Mouse (Mus musculus): ENCODE data around the gene Elob. TPM values are rescaled to one million over a fixed set of nuclear protein-coding genes. Genes with fewer than 3 reads are reported as not detected.

The Elob gene
- total and polyA plus RNA-seq, 2 experiments from 2014 or later: 1,027 to 1,526 TPM

DNA sequence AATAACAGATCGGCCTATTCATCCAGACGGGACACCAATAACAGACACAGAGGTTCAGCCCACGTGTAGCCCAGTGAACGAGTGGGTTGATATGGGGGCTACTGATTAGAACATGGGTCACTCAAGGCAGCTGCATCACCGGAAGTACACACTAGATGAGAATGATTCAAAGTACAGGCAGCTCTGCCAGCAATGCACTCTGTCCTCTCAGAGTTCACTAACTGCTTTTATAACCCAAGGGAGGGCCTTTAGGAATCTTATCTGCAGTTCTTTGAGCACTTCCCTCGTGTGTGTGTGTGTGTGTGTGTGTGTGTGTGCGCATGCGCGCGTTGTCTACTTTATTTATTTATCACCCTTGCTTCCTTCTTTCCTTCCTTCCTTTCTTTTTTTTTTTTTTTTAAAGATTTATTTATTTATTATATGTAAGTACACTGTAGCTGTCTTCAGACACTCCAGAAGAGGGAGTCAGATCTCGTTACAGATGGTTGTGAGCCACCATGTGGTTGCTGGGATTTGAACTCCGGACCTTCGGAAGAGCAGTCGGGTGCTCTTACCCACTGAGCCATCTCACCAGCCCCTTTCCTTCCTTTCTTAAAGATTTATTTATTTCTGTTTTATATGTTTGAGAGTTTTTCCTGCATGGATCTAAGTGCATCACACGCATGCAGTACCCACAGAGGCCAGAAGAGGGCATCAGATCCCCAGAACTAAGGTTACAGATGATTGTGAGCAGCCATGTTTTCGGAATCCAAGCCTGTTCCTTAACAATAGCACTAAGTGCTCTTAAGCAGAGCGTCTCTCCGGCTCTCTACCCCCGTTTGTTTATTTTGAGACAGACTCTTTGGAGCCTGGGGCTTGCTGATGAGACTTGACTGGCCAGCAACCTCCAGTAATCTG is 22.2 kb upstream of the Elob start:
- H3K9me3 ChIP-seq (ENCODE audit: low read length): no peaks in the 10 kb centered on the region
- WGBS: 65% methylated on average over 18 of the region's 19 CpGs
- H3K27me3 ChIP-seq (ENCODE audit: insufficient read depth, low read length): no peaks in the 10 kb centered on the region
- peak; percentile 83 for DNase-seq (ENCODE audit: low spot score)
- H3K4me2 ChIP-seq (ENCODE audit: low read depth, low read length, poor library complexity, severe bottlenecking): no peak overlapping the region
- no peaks in the 10 kb centered on the region for H3K4me1 ChIP-seq (ENCODE audit: insufficient read depth, low read length)
- H3K36me3 ChIP-seq (ENCODE audit: insufficient read depth, low read length): no peaks in the 10 kb centered on the region
- no peak overlapping the region for H3K4me3 ChIP-seq (ENCODE audit: low read depth, low read length)
- H3K27ac ChIP-seq (ENCODE audit: low read depth, low read length): peak overlapping the region; percentile 51
- ATAC-seq (ENCODE audit: low FRiP score): peak; percentile 84
- H3K9ac ChIP-seq (replicated peaks; ENCODE audit: low read length, poor library complexity, severe bottlenecking): no peak overlapping the region
- peak; percentile 87 for TF ChIP-seq CTCF (IDR thresholded peaks at IDR 0.05)

DNA sequence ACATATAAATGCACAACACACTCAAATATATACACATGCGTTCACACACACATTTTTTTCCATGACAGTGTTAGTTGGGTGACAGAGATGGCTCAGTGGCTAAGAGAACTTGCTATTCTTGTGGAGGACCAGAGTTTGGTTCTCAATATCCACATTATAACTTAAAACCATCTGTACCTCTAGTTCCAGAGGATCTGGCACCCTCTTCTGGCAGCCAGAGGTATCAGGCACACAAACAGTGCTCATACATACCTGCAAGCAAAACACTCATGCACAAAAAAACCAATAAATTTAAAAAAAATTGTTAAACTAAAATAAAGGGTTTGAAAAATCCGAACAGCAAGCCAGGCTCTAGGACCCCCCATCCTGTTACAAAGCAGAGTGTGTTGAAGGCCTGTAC is 21.1 kb upstream of the Elob start:
- 53% methylated on average over 2 of the region's 2 CpGs for WGBS
- no peak for ATAC-seq (ENCODE audit: low FRiP score)
- Histone ChIP-seq H3K4me1 (ENCODE audit: insufficient read depth, low read length) (no peaks in the 10 kb centered on the region), H3K27ac (ENCODE audit: low read depth, low read length) (no peak overlapping the region), H3K9ac (replicated peaks; ENCODE audit: low read length, poor library complexity, severe bottlenecking) (no peak overlapping the region), H3K9me3 (ENCODE audit: low read length) (no peaks in the 10 kb centered on the region), H3K4me3 (ENCODE audit: low read depth, low read length) (no peak overlapping the region), H3K27me3 (ENCODE audit: insufficient read depth, low read length) (no peaks in the 10 kb centered on the region), H3K4me2 (ENCODE audit: low read depth, low read length, poor library complexity, severe bottlenecking) (no peak overlapping the region), H3K36me3 (ENCODE audit: insufficient read depth, low read length) (no peaks in the 10 kb centered on the region)
- peak; percentile 41 for TF ChIP-seq CTCF (IDR thresholded peaks at IDR 0.05)
- no peak for DNase-seq (ENCODE audit: low spot score)

DNA sequence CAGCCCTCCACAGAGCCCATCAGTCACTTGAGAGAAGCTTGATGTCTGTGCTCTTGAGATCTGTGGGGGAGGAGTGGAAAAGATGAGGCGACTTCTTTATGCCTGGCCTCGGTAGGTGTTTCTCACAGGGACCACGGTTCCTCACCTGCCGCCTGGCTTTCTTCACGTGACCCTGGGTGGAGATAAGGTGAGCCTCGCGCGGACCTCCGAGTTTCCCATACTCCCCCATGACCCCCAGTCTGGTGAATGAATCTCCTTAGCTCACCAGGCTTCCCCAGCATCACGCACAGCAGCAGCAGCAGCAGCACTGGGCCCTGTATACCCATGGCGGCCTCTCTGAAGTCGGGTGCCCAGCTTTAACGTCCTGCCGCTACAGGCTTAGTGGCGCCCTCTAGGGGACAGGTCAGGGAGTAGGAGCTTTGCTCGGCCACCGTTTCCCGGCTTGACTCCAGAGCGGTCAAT is 14.9 kb upstream of the Elob start, which contains the start of the genes Prss32 and Prss41:
Prss32 (plus strand) TSS at position 44 of the 462 bp plus-strand sequence.
Prss41 (minus strand) TSS at position 361 of the 462 bp plus-strand sequence.
- DNase-seq (ENCODE audit: low spot score): no peak
- peak; percentile 62 for TF ChIP-seq CTCF (IDR thresholded peaks at IDR 0.05)
- Histone ChIP-seq H3K9me3 (ENCODE audit: low read length) (no peaks in the 10 kb centered on the region), H3K4me2 (ENCODE audit: low read depth, low read length, poor library complexity, severe bottlenecking) (no peak within 1 kb of the TSS), H3K9ac (replicated peaks; ENCODE audit: low read length, poor library complexity, severe bottlenecking) (no peak within 1 kb of the TSS), H3K4me3 (ENCODE audit: low read depth, low read length) (no peak within 1 kb of the TSS), H3K36me3 (ENCODE audit: insufficient read depth, low read length) (no peaks in the 10 kb centered on the region), H3K27me3 (ENCODE audit: insufficient read depth, low read length) (no peaks in the 10 kb centered on the region), H3K4me1 (ENCODE audit: insufficient read depth, low read length) (no peaks in the 10 kb centered on the region), H3K27ac (ENCODE audit: low read depth, low read length) (no peak within 1 kb of the TSS)
- 0 out of 2 replicates have a peak, but pooled peaks have one; percentile 47 for ATAC-seq (ENCODE audit: low FRiP score)
- WGBS: 10% methylated on average over 19 of the region's 19 CpGs

DNA sequence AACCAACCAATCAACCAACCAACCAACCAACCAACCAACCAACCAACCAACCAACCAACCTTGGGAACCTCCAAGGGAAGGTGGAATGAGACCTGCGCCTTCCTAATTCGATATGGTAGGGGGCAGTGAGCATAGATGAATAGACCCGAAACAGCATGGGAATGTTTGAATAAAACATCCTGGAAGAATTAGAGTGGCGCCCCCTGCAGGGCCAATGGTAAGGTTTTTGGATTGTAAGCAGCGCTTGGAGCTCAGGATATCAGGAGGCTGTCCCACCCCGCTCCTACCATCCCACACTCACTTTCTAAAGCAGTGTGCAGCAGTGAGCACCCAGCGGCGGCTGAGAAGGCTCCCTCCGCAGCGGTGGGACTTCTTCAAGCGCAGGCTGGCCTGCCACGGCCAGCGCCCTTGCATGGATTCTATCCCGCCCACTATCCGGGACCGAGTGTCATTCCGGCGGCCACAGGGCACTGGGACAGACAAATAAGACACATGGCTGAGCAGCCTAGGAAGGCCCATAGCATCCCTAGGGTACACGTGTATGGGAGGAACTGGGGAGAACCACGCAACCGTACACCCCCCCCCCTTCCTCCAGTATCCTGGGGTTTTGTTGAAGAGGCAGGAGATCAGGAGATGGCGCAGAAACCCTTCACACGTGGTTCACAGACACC is 14.3 kb upstream of the Elob start:
- Histone ChIP-seq H3K9ac (replicated peaks; ENCODE audit: low read length, poor library complexity, severe bottlenecking) (no peak overlapping the region), H3K4me1 (ENCODE audit: insufficient read depth, low read length) (no peaks in the 10 kb centered on the region), H3K27ac (ENCODE audit: low read depth, low read length) (no peak overlapping the region), H3K4me2 (ENCODE audit: low read depth, low read length, poor library complexity, severe bottlenecking) (no peak overlapping the region), H3K4me3 (ENCODE audit: low read depth, low read length) (no peak overlapping the region), H3K27me3 (ENCODE audit: insufficient read depth, low read length) (no peaks in the 10 kb centered on the region), H3K9me3 (ENCODE audit: low read length) (no peaks in the 10 kb centered on the region), H3K36me3 (ENCODE audit: insufficient read depth, low read length) (no peaks in the 10 kb centered on the region)
- peak; percentile 27; the same call in 1 of the 2 replicates for TF ChIP-seq CTCF (IDR thresholded peaks at IDR 0.05)
- ATAC-seq (ENCODE audit: low FRiP score) (no peak), DNase-seq (ENCODE audit: low spot score) (no peak)
- WGBS: 48% methylated on average over 23 of the region's 23 CpGs

DNA sequence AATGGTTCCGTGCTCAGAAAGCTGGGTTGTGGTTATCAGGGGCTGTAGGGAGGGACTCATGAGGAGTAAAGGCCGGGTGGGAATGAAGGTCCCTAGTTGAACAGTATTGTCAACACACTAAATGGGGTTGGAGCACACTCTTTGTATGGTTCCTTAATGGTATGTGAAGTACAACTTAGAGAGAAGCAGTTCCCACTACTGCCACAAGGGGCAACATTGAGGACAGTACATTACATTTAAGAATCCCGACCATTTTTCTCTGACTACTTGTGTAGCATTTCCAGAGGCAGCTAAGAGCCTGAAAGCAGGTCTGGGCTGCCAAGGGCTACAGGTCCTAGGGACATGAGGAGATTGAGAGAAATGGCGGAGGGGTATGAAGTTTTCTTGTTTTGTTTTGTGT is 12.2 kb upstream of the Elob start:
- ATAC-seq (ENCODE audit: low FRiP score) (no peak), DNase-seq (ENCODE audit: low spot score) (peak; percentile 79)
- H3K9ac ChIP-seq (replicated peaks; ENCODE audit: low read length, poor library complexity, severe bottlenecking): no peak overlapping the region

More for the DNA sequence above, 12.2 kb upstream of the Elob start:
- WGBS: 31% methylated on average over 4 of the region's 4 CpGs
- Histone ChIP-seq H3K27me3 (ENCODE audit: insufficient read depth, low read length) (no peaks in the 10 kb centered on the region), H3K4me1 (ENCODE audit: insufficient read depth, low read length) (no peaks in the 10 kb centered on the region), H3K9me3 (ENCODE audit: low read length) (no peaks in the 10 kb centered on the region), H3K4me3 (ENCODE audit: low read depth, low read length) (no peak overlapping the region), H3K27ac (ENCODE audit: low read depth, low read length) (no peak overlapping the region), H3K36me3 (ENCODE audit: insufficient read depth, low read length) (no peaks in the 10 kb centered on the region), H3K4me2 (ENCODE audit: low read depth, low read length, poor library complexity, severe bottlenecking) (no peak overlapping the region)
- peak; percentile 86 for TF ChIP-seq CTCF (IDR thresholded peaks at IDR 0.05)
